Mouse (Mus musculus) MEL (cell line): ENCODE measurements around the gene Ltk. TPM values are rescaled to one million over a fixed set of nuclear protein-coding genes. Genes with fewer than 3 reads are reported as not detected.

Experiments
- DNase-seq: peaks from one replicate; pipeline ENCODE4 v3.0.0; 2011; ENCODE audit warnings: low read depth, low spot score
- H3K27ac ChIP-seq: 2 replicates; pipeline ENCODE4 v1.5.1; 2012; ENCODE audit warnings: low read depth, mild to moderate bottlenecking, control low read depth, low read length, moderate library complexity; ENCODE audit not compliant: control insufficient read depth
- H3K27me3 ChIP-seq, 2 experiments: fragments of 150-350 bp in 1 of 2; sonication (generic) in 1 of 2; 2 replicates each; pipeline ENCODE4 v1.6.1; 2012; ENCODE audit warnings: low read length in 2 of 2, mild to moderate bottlenecking in 2 of 2, improper control_type of control experiment in 1 of 2, moderate library complexity in 1 of 2; ENCODE audit not compliant: insufficient read depth in 2 of 2, control insufficient read depth in 1 of 2
- H3K36me3 ChIP-seq, 2 experiments: 2 replicates each; pipeline ENCODE4 v1.6.1; 2012 to 2014; ENCODE audit warnings: low read length in 2 of 2, improper control_type of control experiment in 1 of 2, inconsistent platforms in 1 of 2, mild to moderate bottlenecking in 1 of 2; ENCODE audit not compliant: insufficient read depth in 2 of 2, control insufficient read depth in 1 of 2
- H3K4me1 ChIP-seq, 2 experiments: fragments of 150-350 bp in 1 of 2; sonication (generic) in 1 of 2; 2 replicates each; pipeline ENCODE4 v1.6.1; 2012; ENCODE audit warnings: low read length in 2 of 2, improper control_type of control experiment in 1 of 2, mild to moderate bottlenecking in 1 of 2; ENCODE audit not compliant: insufficient read depth in 2 of 2, control insufficient read depth in 1 of 2
- H3K4me3 ChIP-seq, 2 experiments: fragments of 150-350 bp in 1 of 2; sonication (generic) in 1 of 2; 2 replicates each; pipeline ENCODE4 v1.5.1; 2012; ENCODE audit warnings: low read depth in 2 of 2, low read length in 2 of 2, mild to moderate bottlenecking in 2 of 2, moderate library complexity in 2 of 2, control low read depth in 1 of 2, improper control_type of control experiment in 1 of 2; ENCODE audit not compliant: control insufficient read depth in 1 of 2, insufficient read depth in 1 of 2
- H3K79me2 ChIP-seq: 2 replicates; pipeline ENCODE4 v1.6.1; 2012; ENCODE audit warnings: mild to moderate bottlenecking, low read length, moderate library complexity; ENCODE audit not compliant: control insufficient read depth, poor library complexity, insufficient read depth
- H3K9ac ChIP-seq: 2 replicates; pipeline ENCODE4 v1.6.1; 2012; ENCODE audit warnings: low read depth, mild to moderate bottlenecking, control low read depth, low read length, moderate library complexity; ENCODE audit not compliant: control insufficient read depth, poor library complexity, severe bottlenecking
- H3K9me3 ChIP-seq: fragments of 150-350 bp; sonication (generic); replicated peaks from 2 replicates; pipeline ENCODE4 v1.6.1; 2012; ENCODE audit warnings: mild to moderate bottlenecking, low read length, improper control_type of control experiment, moderate library complexity; ENCODE audit not compliant: insufficient read depth
- CHD2 ChIP-seq: IDR thresholded peaks from 2 replicates; pipeline ENCODE4 v1.6.1; 2011; ENCODE audit warnings: low read length, improper control_type of control experiment
- EP300 ChIP-seq, 2 experiments: IDR thresholded peaks; 2 replicates each; pipeline ENCODE4 v1.6.1; 2011; ENCODE audit warnings: improper control_type of control experiment in 2 of 2, low read length in 2 of 2, low read depth in 1 of 2, mild to moderate bottlenecking in 1 of 2
- GABPA ChIP-seq: IDR thresholded peaks from 2 replicates; pipeline ENCODE4 v1.6.1; 2012; ENCODE audit warnings: low read depth, mild to moderate bottlenecking, inconsistent platforms, low read length, improper control_type of control experiment, moderate library complexity
- HCFC1 ChIP-seq: IDR thresholded peaks from 2 replicates; pipeline ENCODE4 v1.6.1; 2012; ENCODE audit warnings: low read depth, mild to moderate bottlenecking, inconsistent platforms, low read length, improper control_type of control experiment, moderate library complexity
- JUND ChIP-seq: IDR thresholded peaks from 2 replicates; pipeline ENCODE4 v1.6.1; 2011; ENCODE audit warnings: low read depth, mild to moderate bottlenecking, improper control_type of control experiment, low read length
- MXI1 ChIP-seq: IDR thresholded peaks from 2 replicates; pipeline ENCODE4 v1.6.1; 2011; ENCODE audit warnings: mild to moderate bottlenecking, low read depth, low read length, improper control_type of control experiment
- POLR2A ChIP-seq, 2 experiments: IDR thresholded peaks; 2 replicates each; pipeline ENCODE4 v1.6.1; 2011 to 2012; ENCODE audit warnings: low read length in 2 of 2, mild to moderate bottlenecking in 2 of 2, control low read depth in 1 of 2, improper control_type of control experiment in 1 of 2, low read depth in 1 of 2, moderate library complexity in 1 of 2; ENCODE audit not compliant: control insufficient read depth in 1 of 2, insufficient read depth in 1 of 2, poor library complexity in 1 of 2
- POLR2AphosphoS2 ChIP-seq: IDR thresholded peaks from 2 replicates; pipeline ENCODE4 v1.6.1; 2011; ENCODE audit warnings: low read length, improper control_type of control experiment
- POLR2AphosphoS5 ChIP-seq: IDR thresholded peaks from 2 replicates; pipeline ENCODE4 v1.6.1; 2012; ENCODE audit warnings: low read depth, borderline replicate concordance, mild to moderate bottlenecking, inconsistent platforms, low read length, moderate library complexity, mixed read lengths
- RAD21 ChIP-seq: IDR thresholded peaks from 2 replicates; pipeline ENCODE4 v1.6.1; 2011; ENCODE audit warnings: mild to moderate bottlenecking, low read depth, low read length, improper control_type of control experiment
- UBTF ChIP-seq: IDR thresholded peaks from 2 replicates; pipeline ENCODE4 v1.6.1; 2012; ENCODE audit warnings: low read depth, mild to moderate bottlenecking, inconsistent platforms, low read length, improper control_type of control experiment, moderate library complexity, borderline replicate concordance; ENCODE audit not compliant: insufficient read depth
- ZMIZ1 ChIP-seq: IDR thresholded peaks from 2 replicates; pipeline ENCODE4 v1.6.1; 2012; ENCODE audit warnings: low read depth, mild to moderate bottlenecking, inconsistent platforms, low read length, improper control_type of control experiment, moderate library complexity
- ZNF384 ChIP-seq: IDR thresholded peaks from 2 replicates; pipeline ENCODE4 v1.6.1; 2012; ENCODE audit warnings: low read depth, mild to moderate bottlenecking, inconsistent platforms, low read length, improper control_type of control experiment
- polyA plus RNA-seq, 2 experiments: library from polyadenylated mRNA; stranded (reverse) in 1 of 2; unstranded in 1 of 2; fragments of >175 nt in 1 of 2; fragments of >200 nt in 1 of 2; gene quantifications; 2 replicates each; pipeline versions ENCODE4 v1.2.1 to v1.2.4; 2012; ENCODE audit warnings: low replicate concordance in 2 of 2, low read depth in 1 of 2; ENCODE audit not compliant: insufficient read length in 2 of 2, insufficient read depth in 1 of 2, missing spikeins in 1 of 2
- total RNA-seq: library from RNA; depleted of rRNA; stranded (reverse); fragments of 300-350 nt; gene quantifications from 2 replicates; pipeline ENCODE4 v1.2.3, GENCODE M21; 2012; rRNA removed

The Ltk gene
- total and polyA plus RNA-seq, 3 experiments: 0.23 to 2.5 TPM; not detected in 1

- H3K79me2 ChIP-seq: no peaks in the 10 kb centered on the region
- no peak overlapping the region for H3K4me3 ChIP-seq
- H3K9me3 ChIP-seq: no peaks in the 10 kb centered on the region
- no peak for DNase-seq
- no peak overlapping the region for H3K27ac ChIP-seq
- H3K9ac ChIP-seq: no peak overlapping the region
- peaks cover 2 to 10% of the 10 kb centered on the region in 2 experiments; a peak in 3 of 4 replicates for H3K36me3 ChIP-seq
- peaks cover 0 to 3% of the 10 kb centered on the region in 2 experiments; a peak in 1 of 4 replicates for H3K4me1 ChIP-seq
- no peaks in the 10 kb centered on the region for H3K27me3 ChIP-seq
- TF ChIP-seq POLR2AphosphoS5 (no peak), ZMIZ1 (no peak), EP300 (IDR thresholded peaks at IDR 0.05; ENCODE audit: low read depth in 1 of 2, low read length in 2 of 2) (no peak), RAD21 (no peak), HCFC1 (no peak), GABPA (no peak), POLR2AphosphoS2 (no peak), CHD2 (no peak), JUND (no peak), POLR2A (IDR thresholded peaks at IDR 0.05; ENCODE audit: control insufficient read depth in 1 of 2, insufficient read depth in 1 of 2, low read depth in 1 of 2, low read length in 2 of 2, poor library complexity in 1 of 2) (no peak), MXI1 (no peak), UBTF (no peak), ZNF384 (no peak)
These were observed 57.1 kb downstream of the Ltk start for GRCm38 (mm10) chr2:119703171-119703570.

Other genes starting within 250 kb of the Ltk start
- gene Exd1, start 212.8 kb downstream of the Ltk start, total RNA-seq: 0.27 and 0.29 TPM in 2 replicates
- under 1 TPM in 1 of 2 experiments, not detected in 1; 0.88 TPM for gene Exd1, start 212.8 kb downstream of the Ltk start, polyA plus RNA-seq
- 32.5 and 35.4 TPM in 2 replicates for gene Chp1, start 212.7 kb downstream of the Ltk start, total RNA-seq
- gene Chp1, start 212.7 kb downstream of the Ltk start, polyA plus RNA-seq: 10 to 100 TPM in 1 of 2 experiments, not detected in 1; 74.8 TPM
- gene Nusap1, start 142.1 kb downstream of the Ltk start, total RNA-seq: 17.0 and 25.0 TPM in 2 replicates
- 10 to 100 TPM in 1 of 2 experiments, not detected in 1; 28.2 TPM for gene Nusap1, start 142.1 kb downstream of the Ltk start, polyA plus RNA-seq
- 18.1 and 26.4 TPM in 2 replicates for gene Oip5, start 142.0 kb downstream of the Ltk start, total RNA-seq
- gene Oip5, start 142.0 kb downstream of the Ltk start, polyA plus RNA-seq: 10 to 100 TPM in 1 of 2 experiments, not detected in 1; 29.6 TPM
- 25.3 and 25.8 TPM in 2 replicates for gene Ndufaf1, start 97.6 kb downstream of the Ltk start, total RNA-seq
- gene Ndufaf1, start 97.6 kb downstream of the Ltk start, polyA plus RNA-seq: 10 to 100 TPM in 1 of 2 experiments, not detected in 1; 18.0 TPM
- gene Rtf1, start 85.4 kb downstream of the Ltk start, total RNA-seq: 10.6 and 12.8 TPM in 2 replicates
- 10 to 100 TPM in 1 of 2 experiments, not detected in 1; 46.0 TPM for gene Rtf1, start 85.4 kb downstream of the Ltk start, polyA plus RNA-seq
- gene Itpka, start 18.1 kb downstream of the Ltk start, total RNA-seq: 1.8 and 2.1 TPM in 2 replicates
- gene Itpka, start 18.1 kb downstream of the Ltk start, polyA plus RNA-seq: 1 to 10 TPM in 1 of 2 experiments, not detected in 1; 3.1 TPM
- gene Rpap1, start 27.1 kb upstream of the Ltk start, total RNA-seq: 12.9 and 13.6 TPM in 2 replicates
- 10 to 100 TPM in 1 of 2 experiments, not detected in 1; 26.8 TPM for gene Rpap1, start 27.1 kb upstream of the Ltk start, polyA plus RNA-seq
- 11.0 and 11.2 TPM in 2 replicates for gene Tyro3, start 37.3 kb upstream of the Ltk start, total RNA-seq
- gene Tyro3, start 37.3 kb upstream of the Ltk start, polyA plus RNA-seq: 10 to 100 TPM in 1 of 2 experiments, not detected in 1; 15.2 TPM
- gene Mga, start 136.8 kb upstream of the Ltk start, total RNA-seq: 45.4 and 45.7 TPM in 2 replicates
- 100 to 1,000 TPM in 1 of 2 experiments, 10 to 100 TPM in 1; 60.9 to 224 TPM for gene Mga, start 136.8 kb upstream of the Ltk start, polyA plus RNA-seq
- gene Mapkbp1, start 212.3 kb upstream of the Ltk start, total RNA-seq: 2.5 and 3.8 TPM in 2 replicates
- gene Mapkbp1, start 212.3 kb upstream of the Ltk start, polyA plus RNA-seq: 1 to 10 TPM in 1 of 2 experiments, not detected in 1; 4.9 TPM